Mouse (Mus musculus): ENCODE results near the gene Kctd20.

- TF ChIP-seq CTCF (conservative IDR thresholded peaks at IDR 0.05; ENCODE audit: insufficient read depth, insufficient read length, low read depth, low read length): no peak
- no peak for TF ChIP-seq POLR2A (IDR thresholded peaks at IDR 0.05; ENCODE audit: low read depth, low read length)
Measured at GRCm38 (mm10) chr17:28929369-28929768, 22.4 kb upstream of the Kctd20 start.
